Mouse (Mus musculus) forebrain, embryonic 14.5 days (tissue): ENCODE data around the gene Inpp5a. TPM values are rescaled to one million over a fixed set of nuclear protein-coding genes. Genes with fewer than 3 reads are reported as not detected.

Source experiments
- ATAC-seq: fragments of 200-750 bp; cut with Nextera tagmentation; 2 replicates; pipeline ENCODE4 v1.8.0; 2017; ENCODE audit warnings: mild to moderate bottlenecking, moderate library complexity
- DNase-seq: peaks from one replicate; pipeline ENCODE4 v3.0.0-alpha.2; 2015; ENCODE audit warnings: low spot score
- H3K27ac ChIP-seq: fragments of 300-500 bp; sonication (generic); 2 replicates; pipeline ENCODE4 v1.5.1; 2014; ENCODE audit warnings: low read depth, mild to moderate bottlenecking, control low read depth, low read length, moderate library complexity
- H3K27me3 ChIP-seq: fragments of 300-500 bp; sonication (generic); replicated peaks from 2 replicates; pipeline ENCODE4 v1.6.1; 2014; ENCODE audit warnings: low read length, control low read depth, mixed read lengths; ENCODE audit not compliant: control insufficient read depth, insufficient read depth
- H3K36me3 ChIP-seq: fragments of 300-500 bp; sonication (generic); 2 replicates; pipeline ENCODE4 v1.6.1; 2014; ENCODE audit warnings: low read length, control low read depth; ENCODE audit not compliant: control insufficient read depth, insufficient read depth
- H3K4me1 ChIP-seq: fragments of 300-500 bp; sonication (generic); 2 replicates; pipeline ENCODE4 v1.6.1; 2014; ENCODE audit warnings: antibody characterized with exemption, low read length, control low read depth; ENCODE audit not compliant: control insufficient read depth, insufficient read depth
- H3K4me2 ChIP-seq: fragments of 300-500 bp; sonication (generic); 2 replicates; pipeline ENCODE4 v1.6.1; 2014; ENCODE audit warnings: mild to moderate bottlenecking, control low read depth, low read length
- H3K4me3 ChIP-seq: fragments of 300-500 bp; sonication (generic); 2 replicates; pipeline ENCODE4 v1.5.1; 2014; ENCODE audit warnings: low read depth, low read length, control low read depth
- H3K9ac ChIP-seq: fragments of 300-500 bp; sonication (generic); 2 replicates; pipeline ENCODE4 v1.6.1; 2014; ENCODE audit warnings: mild to moderate bottlenecking, low read length, control low read depth, moderate library complexity
- H3K9me3 ChIP-seq: fragments of 300-500 bp; sonication (generic); replicated peaks from 2 replicates; pipeline ENCODE4 v1.6.1; 2016; ENCODE audit warnings: low read length, control low read depth, mixed read lengths; ENCODE audit not compliant: control insufficient read depth
- WGBS: fragments of 180-500 bp; shearing (Covaris S2); extraction: QIAGEN DNeasy Blood & Tissue Kit; methylation state at CpG from one replicate; pipeline ENCODE4 v1.1.7; 2014; 5-methylcytosine and 5-hydroxymethylcytosine counted together
- polyA plus RNA-seq: library from polyadenylated mRNA; unstranded; fragments of >200 nt; fragmentation: Nextera tagmentation; extraction: Ambion mirVana; gene quantifications from 2 replicates; pipeline ENCODE4 v1.2.1, GENCODE M21; 2014

Gene Inpp5a
- polyA plus RNA-seq, 1 experiment from 2014 or later, result 13.0 TPM

DNA sequence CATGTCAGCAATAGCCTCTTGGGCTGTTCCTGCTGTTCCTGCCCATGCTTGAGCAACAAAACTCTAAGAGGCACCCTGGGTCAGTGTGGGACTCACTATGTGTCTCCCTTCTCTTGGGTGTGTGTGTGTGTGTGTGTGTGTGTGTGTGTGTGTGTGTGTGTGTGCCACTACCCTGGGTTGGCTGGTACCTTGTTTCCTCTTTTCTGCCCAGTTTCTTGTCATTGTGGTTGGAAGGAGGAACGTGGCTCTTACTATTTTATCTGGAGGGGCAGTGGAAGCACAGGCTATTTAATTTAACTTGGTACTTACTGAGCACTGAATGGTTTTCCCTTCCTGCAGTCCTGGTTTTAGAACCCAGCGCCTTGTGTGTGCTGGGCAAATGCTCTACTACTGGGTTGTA, 221.4 kb downstream of the Inpp5a start:
- Histone ChIP-seq H3K36me3 (no peaks in the 10 kb centered on the region), H3K4me2 (no peak overlapping the region), H3K27ac (no peak overlapping the region), H3K4me3 (no peak overlapping the region), H3K4me1 (no peaks in the 10 kb centered on the region), H3K27me3 (no peaks in the 10 kb centered on the region; the same call in 1 of the 2 replicates), H3K9me3 (no peaks in the 10 kb centered on the region), H3K9ac (no peak overlapping the region)
- no peak for DNase-seq
- no peak for ATAC-seq
- WGBS, result 93% methylated on average over 2 of the region's 2 CpGs

- Histone ChIP-seq H3K9ac (no peak overlapping the region), H3K4me1 (0 out of 2 replicates have a peak, but pooled peaks cover 5% of the 10 kb centered on the region), H3K4me3 (no peak overlapping the region), H3K4me2 (no peak overlapping the region), H3K36me3 (no peaks in the 10 kb centered on the region), H3K27ac (no peak overlapping the region), H3K9me3 (no peaks in the 10 kb centered on the region), H3K27me3 (no peaks in the 10 kb centered on the region; the same call in none of the 2 replicates)
- DNase-seq, result peak; percentile 86
- peak; percentile 82 for ATAC-seq
- 37% methylated on average over 12 of the region's 12 CpGs for WGBS
Observed at GRCm38 (mm10) chr7:139615767-139616766, 227.2 kb downstream of the Inpp5a start.

DNA sequence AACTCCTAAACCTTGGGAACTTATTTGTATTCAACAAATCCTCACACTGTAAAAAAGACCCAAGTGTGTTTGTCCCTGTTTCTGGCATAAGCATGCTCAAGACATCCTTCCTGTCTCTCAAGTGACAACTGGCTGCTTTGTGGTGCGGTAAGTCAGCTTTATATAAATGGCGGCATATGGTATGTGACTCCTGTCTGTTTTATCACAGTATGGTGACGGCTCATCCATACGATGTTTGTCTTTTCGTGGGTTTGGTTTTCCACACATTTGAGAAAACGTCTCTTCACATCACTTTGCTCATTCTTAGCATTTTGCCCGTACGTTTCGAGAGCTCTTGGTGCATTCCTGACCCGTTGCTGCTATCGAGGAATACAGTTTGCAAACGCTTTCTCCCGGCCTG, 233.7 kb downstream of the Inpp5a start:
- Histone ChIP-seq H3K4me2 (no peak overlapping the region), H3K9me3 (no peaks in the 10 kb centered on the region), H3K4me1 (no peaks in the 10 kb centered on the region), H3K9ac (no peak overlapping the region), H3K27ac (no peak overlapping the region), H3K27me3 (no peaks in the 10 kb centered on the region; the same call in 1 of the 2 replicates), H3K4me3 (no peak overlapping the region), H3K36me3 (no peaks in the 10 kb centered on the region)
- WGBS, result 76% methylated on average over 13 of the region's 13 CpGs
- DNase-seq (peak; percentile 57), ATAC-seq (peak; percentile 42; the same call in 1 of the 2 replicates)

GRCm38 (mm10) chr7:139625156-139625555, 236.2 kb downstream of the Inpp5a start:
- WGBS, result 77% methylated on average over 9 of the region's 9 CpGs
- ATAC-seq, result peak; percentile 68; the same call in 1 of the 2 replicates

More at GRCm38 (mm10) chr7:139625156-139625555, 236.2 kb downstream of the Inpp5a start:
- H3K36me3 ChIP-seq, result no peaks in the 10 kb centered on the region
- H3K27ac ChIP-seq, result no peak overlapping the region
- no peak overlapping the region for H3K4me2 ChIP-seq
- no peaks in the 10 kb centered on the region for H3K9me3 ChIP-seq
- H3K4me1 ChIP-seq, result no peaks in the 10 kb centered on the region
- no peak overlapping the region for H3K9ac ChIP-seq
- H3K4me3 ChIP-seq, result no peak overlapping the region
- H3K27me3 ChIP-seq, result no peaks in the 10 kb centered on the region
- peak; percentile 69 for DNase-seq

Other genes with a start within 250 kb of the Inpp5a start
- gene Lrrc27, start 176.1 kb upstream of the Inpp5a start, polyA plus RNA-seq, result 4.8 and 4.9 TPM in 2 replicates
- 1.5 TPM in 2 replicates for gene Stk32c, start 175.8 kb upstream of the Inpp5a start, polyA plus RNA-seq
- gene Pwwp2b, start 140.6 kb upstream of the Inpp5a start, polyA plus RNA-seq, result 4.2 and 5.3 TPM in 2 replicates
- gene Nkx6-2, start 193.7 kb downstream of the Inpp5a start, polyA plus RNA-seq, result 1.2 and 1.7 TPM in 2 replicates